Mouse (Mus musculus): ENCODE measurements around the gene Nebl. TPM values are rescaled to one million over a fixed set of nuclear protein-coding genes. Genes with fewer than 3 reads are reported as not detected.

Gene Nebl
- polyA plus RNA-seq, 1 experiment from 2014 or later: 0.22 TPM

GRCm38 (mm10) chr2:17723268-17724019 lies 7.8 kb downstream of the Nebl start:
- 54% methylated on average over 12 of the region's 12 CpGs for whole genome bisulfite sequencing
- Histone ChIP-seq H3K27me3 (replicated peaks; ENCODE audit: control insufficient read depth, insufficient read depth, low read length) (no peaks in the 10 kb centered on the region), H3K36me3 (ENCODE audit: control insufficient read depth, insufficient read depth) (no peaks in the 10 kb centered on the region), H3K4me2 (replicated peaks; ENCODE audit: low read depth) (no peak overlapping the region), H3K9ac (ENCODE audit: low read depth, low read length) (no peak overlapping the region), H3K27ac (ENCODE audit: low read depth, low read length) (no peak overlapping the region), H3K4me1 (replicated peaks; ENCODE audit: control insufficient read depth, insufficient read depth, low read length) (no peaks in the 10 kb centered on the region), H3K4me3 (ENCODE audit: low read depth, low read length) (no peak overlapping the region), H3K9me3 (ENCODE audit: control insufficient read depth) (no peaks in the 10 kb centered on the region)
- no peak for TF ChIP-seq CTCF (IDR thresholded peaks at IDR 0.05; ENCODE audit: low read depth)
- ATAC-seq: no peak

GRCm38 (mm10) chr2:17721177-17721715 lies 10.0 kb downstream of the Nebl start:
- no peak overlapping the region for H3K27ac ChIP-seq (ENCODE audit: low read depth, low read length)

GRCm38 (mm10) chr2:17718281-17718680 lies 13.0 kb downstream of the Nebl start:
- TF ChIP-seq CTCF (IDR thresholded peaks at IDR 0.05; ENCODE audit: low read depth): no peak
- Histone ChIP-seq H3K4me2 (replicated peaks; ENCODE audit: low read depth) (no peak overlapping the region), H3K4me3 (ENCODE audit: low read depth, low read length) (no peak overlapping the region), H3K27me3 (replicated peaks; ENCODE audit: control insufficient read depth, insufficient read depth, low read length) (no peaks in the 10 kb centered on the region), H3K4me1 (replicated peaks; ENCODE audit: control insufficient read depth, insufficient read depth, low read length) (no peaks in the 10 kb centered on the region), H3K36me3 (ENCODE audit: control insufficient read depth, insufficient read depth) (no peaks in the 10 kb centered on the region), H3K27ac (ENCODE audit: low read depth, low read length) (no peak overlapping the region), H3K9me3 (ENCODE audit: control insufficient read depth) (no peaks in the 10 kb centered on the region), H3K9ac (ENCODE audit: low read depth, low read length) (no peak overlapping the region)
- 80% methylated on average over 1 of the region's 1 CpGs for WGBS
- no peak for ATAC-seq

More at GRCm38 (mm10) chr2:17721177-17721715, 10.0 kb downstream of the Nebl start:
- WGBS: 53% methylated on average over 6 of the region's 6 CpGs
- Histone ChIP-seq H3K9ac (ENCODE audit: low read depth, low read length) (no peak overlapping the region), H3K4me2 (replicated peaks; ENCODE audit: low read depth) (no peak overlapping the region), H3K9me3 (ENCODE audit: control insufficient read depth) (no peaks in the 10 kb centered on the region), H3K36me3 (ENCODE audit: control insufficient read depth, insufficient read depth) (no peaks in the 10 kb centered on the region), H3K4me1 (replicated peaks; ENCODE audit: control insufficient read depth, insufficient read depth, low read length) (no peaks in the 10 kb centered on the region), H3K4me3 (ENCODE audit: low read depth, low read length) (no peak overlapping the region), H3K27me3 (replicated peaks; ENCODE audit: control insufficient read depth, insufficient read depth, low read length) (no peaks in the 10 kb centered on the region)
- no peak for TF ChIP-seq CTCF (IDR thresholded peaks at IDR 0.05; ENCODE audit: low read depth)
- ATAC-seq: no peak

GRCm38 (mm10) chr2:17717200-17717599 lies 14.1 kb downstream of the Nebl start:
- 36% methylated on average over 2 of the region's 2 CpGs for WGBS
- no peak for TF ChIP-seq CTCF (IDR thresholded peaks at IDR 0.05; ENCODE audit: low read depth)
- no peak for ATAC-seq
- Histone ChIP-seq H3K4me1 (replicated peaks; ENCODE audit: control insufficient read depth, insufficient read depth, low read length) (no peaks in the 10 kb centered on the region), H3K9me3 (ENCODE audit: control insufficient read depth) (no peaks in the 10 kb centered on the region), H3K4me2 (replicated peaks; ENCODE audit: low read depth) (no peak overlapping the region), H3K4me3 (ENCODE audit: low read depth, low read length) (no peak overlapping the region), H3K27me3 (replicated peaks; ENCODE audit: control insufficient read depth, insufficient read depth, low read length) (no peaks in the 10 kb centered on the region), H3K27ac (ENCODE audit: low read depth, low read length) (no peak overlapping the region), H3K9ac (ENCODE audit: low read depth, low read length) (no peak overlapping the region), H3K36me3 (ENCODE audit: control insufficient read depth, insufficient read depth) (no peaks in the 10 kb centered on the region)

- WGBS: 72% methylated on average over 9 of the region's 9 CpGs
These were observed 16.0 kb downstream of the Nebl start for GRCm38 (mm10) chr2:17715149-17715767.

GRCm38 (mm10) chr2:17714661-17715060 lies 16.6 kb downstream of the Nebl start:
- no peak for ATAC-seq

More at GRCm38 (mm10) chr2:17715149-17715767, 16.0 kb downstream of the Nebl start:
- H3K4me2 ChIP-seq (replicated peaks; ENCODE audit: low read depth): no peak overlapping the region
- no peak overlapping the region for H3K27ac ChIP-seq (ENCODE audit: low read depth, low read length)
- no peak overlapping the region for H3K4me3 ChIP-seq (ENCODE audit: low read depth, low read length)
- no peak for TF ChIP-seq CTCF (IDR thresholded peaks at IDR 0.05; ENCODE audit: low read depth)
- no peaks in the 10 kb centered on the region for H3K27me3 ChIP-seq (replicated peaks; ENCODE audit: control insufficient read depth, insufficient read depth, low read length)
- H3K9me3 ChIP-seq (ENCODE audit: control insufficient read depth): no peaks in the 10 kb centered on the region
- no peak for ATAC-seq
- no peaks in the 10 kb centered on the region for H3K4me1 ChIP-seq (replicated peaks; ENCODE audit: control insufficient read depth, insufficient read depth, low read length)
- H3K9ac ChIP-seq (ENCODE audit: low read depth, low read length): no peak overlapping the region
- no peaks in the 10 kb centered on the region for H3K36me3 ChIP-seq (ENCODE audit: control insufficient read depth, insufficient read depth)

More at GRCm38 (mm10) chr2:17714661-17715060, 16.6 kb downstream of the Nebl start:
- H3K27ac ChIP-seq (ENCODE audit: low read depth, low read length): no peak overlapping the region
- no peaks in the 10 kb centered on the region for H3K9me3 ChIP-seq (ENCODE audit: control insufficient read depth)
- no peaks in the 10 kb centered on the region for H3K27me3 ChIP-seq (replicated peaks; ENCODE audit: control insufficient read depth, insufficient read depth, low read length)
- WGBS: 86% methylated on average over 14 of the region's 14 CpGs
- H3K4me2 ChIP-seq (replicated peaks; ENCODE audit: low read depth): no peak overlapping the region
- no peak for TF ChIP-seq CTCF (IDR thresholded peaks at IDR 0.05; ENCODE audit: low read depth)
- H3K9ac ChIP-seq (ENCODE audit: low read depth, low read length): no peak overlapping the region
- no peaks in the 10 kb centered on the region for H3K4me1 ChIP-seq (replicated peaks; ENCODE audit: control insufficient read depth, insufficient read depth, low read length)
- H3K4me3 ChIP-seq (ENCODE audit: low read depth, low read length): no peak overlapping the region
- no peaks in the 10 kb centered on the region for H3K36me3 ChIP-seq (ENCODE audit: control insufficient read depth, insufficient read depth)
